Mouse (Mus musculus) testis, adult 2 months (tissue): Measurements from ENCODE around the gene Ablim2.

Experiments used
- CTCF ChIP-seq: fragments of 200-500 bp; IDR thresholded peaks from 2 replicates; pipeline ENCODE4 v1.5.1; 2012; ENCODE audit warnings: low read depth, mild to moderate bottlenecking, inconsistent platforms, low read length, moderate library complexity; ENCODE audit not compliant: control insufficient read depth, insufficient read depth, insufficient replicate concordance
- POLR2A ChIP-seq: fragments of 200-500 bp; IDR thresholded peaks from 2 replicates; pipeline ENCODE4 v1.6.1; 2012; ENCODE audit warnings: low read depth, mild to moderate bottlenecking, inconsistent platforms, low read length, moderate library complexity; ENCODE audit not compliant: control insufficient read depth

DNA sequence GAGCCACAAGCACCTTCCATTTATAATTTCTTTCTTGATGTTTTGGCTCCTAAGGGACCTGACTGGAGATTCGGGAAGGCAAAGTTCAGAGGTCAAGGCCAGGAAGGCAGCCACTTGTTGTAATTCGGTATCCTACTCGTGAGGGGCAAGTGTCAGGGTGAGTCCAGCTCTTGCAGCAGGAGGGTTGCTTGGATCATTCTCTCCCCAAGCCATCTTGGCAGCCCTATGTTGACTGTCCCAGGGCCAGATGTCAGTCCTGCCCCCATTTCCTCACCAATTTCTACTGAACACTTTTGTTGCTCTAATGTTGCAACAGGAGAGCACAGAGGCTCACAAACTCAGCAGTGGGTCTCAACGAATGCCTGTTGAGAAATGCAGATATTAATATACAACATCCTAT is 140.4 kb downstream of the Ablim2 start:
- no peak for TF ChIP-seq CTCF
- no peak for TF ChIP-seq POLR2A
